Mouse (Mus musculus) G1E (cell line): Measurements from ENCODE around the gene Nup35.

Experiments
- CTCF ChIP-seq: IDR thresholded peaks from 2 replicates; pipeline ENCODE4 v1.5.1; 2012; ENCODE audit warnings: low read depth, low read length, inconsistent platforms, mixed read lengths
- GATA1 ChIP-seq: IDR thresholded peaks from 2 replicates; pipeline ENCODE4 v1.6.1; 2012; ENCODE audit warnings: borderline replicate concordance, low read length, inconsistent platforms, mixed read lengths
- GATA2 ChIP-seq: IDR thresholded peaks from 2 replicates; pipeline ENCODE4 v1.6.1; 2012; ENCODE audit warnings: low read depth, low read length, inconsistent platforms, borderline replicate concordance
- POLR2AphosphoS5 ChIP-seq: IDR thresholded peaks from 2 replicates; pipeline ENCODE4 v1.6.1; 2012; ENCODE audit warnings: low read depth, low read length, inconsistent platforms; ENCODE audit not compliant: insufficient replicate concordance
- TAL1 ChIP-seq: conservative IDR thresholded peaks from 2 replicates; pipeline ENCODE4 v1.6.1; 2012; ENCODE audit warnings: low read depth, low read length, inconsistent platforms, mixed read lengths

DNA sequence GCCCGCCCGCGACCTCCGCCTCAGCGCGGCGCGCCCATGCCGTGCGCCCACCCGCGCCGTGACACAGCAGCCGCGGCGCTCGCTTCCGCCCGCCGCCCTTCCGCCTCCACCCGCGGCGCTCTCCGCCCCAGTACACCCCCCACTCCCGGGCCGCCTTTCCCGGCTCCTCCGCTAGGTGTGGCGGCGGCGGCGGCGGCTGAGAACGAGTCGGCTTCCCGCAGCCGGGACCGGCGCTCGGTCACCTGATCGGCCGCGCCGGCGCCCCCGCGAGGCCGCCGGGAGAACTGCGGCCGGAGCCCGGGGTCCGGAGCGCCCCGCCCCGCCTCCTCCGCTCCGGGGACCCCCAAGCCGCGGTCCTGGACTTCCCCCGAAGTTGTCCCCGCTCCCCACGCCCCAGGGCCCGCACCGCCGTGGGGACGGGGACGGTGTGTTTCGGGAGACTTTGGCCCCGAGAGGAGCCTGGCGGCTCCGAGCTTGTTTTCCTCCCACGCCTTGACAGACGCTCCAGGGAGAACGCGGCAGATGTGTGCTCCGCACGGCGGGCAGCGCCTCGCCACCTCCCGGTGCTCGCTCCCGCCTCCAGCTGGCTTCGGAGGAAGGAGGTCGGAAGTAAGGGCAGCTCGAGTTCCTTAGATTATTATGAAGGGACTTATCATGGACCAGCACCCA lies 35.9 kb upstream of the Nup35 start, which contains the start of gene Nckap1:
- TF ChIP-seq CTCF (no peak; the same call in 1 of the 2 replicates), POLR2AphosphoS5 (no peak), GATA1 (no peak), TAL1 (no peak), GATA2 (no peak)
